Mouse (Mus musculus): ENCODE measurements at regions not wholly inside any gene's neighbourhood (a gene's known extent, or its start where the extent isn't known, plus 50 kb on each side); places are given as distances from the start of the nearest gene placed in this dataset.
"Not testable (repeated sequence)": the region's sequence is repeated elsewhere in the genome, so short reads cannot be mapped to it uniquely, and the experiment has no call there.

DNA sequence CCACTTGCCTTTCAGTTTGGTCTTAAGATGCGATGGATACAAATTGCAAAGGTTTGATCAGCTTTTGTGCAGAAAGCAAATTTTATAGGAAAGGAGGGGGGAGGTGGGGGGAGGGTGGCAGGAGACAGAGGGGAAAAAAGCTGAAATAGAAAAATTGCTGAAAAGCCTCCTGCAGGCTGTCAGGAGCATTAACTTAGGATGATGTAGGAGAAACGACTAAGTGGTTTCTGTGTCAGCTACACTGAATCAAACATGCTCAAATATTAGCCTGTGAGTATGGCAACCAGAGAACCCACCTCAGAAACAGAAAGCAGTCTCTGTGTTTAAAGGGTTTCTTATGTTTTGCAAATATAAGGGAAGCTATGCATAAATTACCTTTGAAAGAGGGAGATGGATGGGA lies 819.6 kb downstream of the Gm9195 start:
- in situ Hi-C loops (cut with MboI; ENCODE audit: unreplicated experiment in 2 of 2), result loop anchor here in 1 of 2 experiments (5.0 to 25.0 kb wide), 2 partner anchors 775 to 985 kb away; no protein-coding TSS in a partner anchor

DNA sequence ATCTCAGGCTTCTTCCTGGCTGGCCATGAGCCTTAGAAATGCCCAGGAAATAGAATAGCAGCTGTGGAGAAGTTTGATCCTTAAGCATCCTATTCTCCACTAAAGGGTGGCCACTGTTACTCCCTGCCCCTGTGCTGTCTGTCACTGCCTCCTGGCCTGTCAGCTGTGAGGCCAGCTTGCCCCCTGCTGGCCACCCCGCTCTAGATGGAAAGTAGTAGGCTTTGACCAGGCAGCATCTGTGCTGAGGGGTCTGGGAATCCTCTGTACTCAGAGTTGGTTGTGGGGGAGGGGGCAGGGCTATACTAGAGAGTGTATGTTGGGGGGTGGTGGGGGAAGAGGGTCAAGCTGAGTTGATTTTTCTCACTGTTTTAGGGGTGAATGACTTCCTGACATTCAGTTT lies 821.2 kb downstream of the Gm9195 start:
- in situ Hi-C loops (cut with MboI; ENCODE audit: unreplicated experiment in 2 of 2), result loop anchor here in 1 of 2 experiments (5.0 to 25.0 kb wide), 2 partner anchors 773 to 983 kb away; no protein-coding TSS in a partner anchor

DNA sequence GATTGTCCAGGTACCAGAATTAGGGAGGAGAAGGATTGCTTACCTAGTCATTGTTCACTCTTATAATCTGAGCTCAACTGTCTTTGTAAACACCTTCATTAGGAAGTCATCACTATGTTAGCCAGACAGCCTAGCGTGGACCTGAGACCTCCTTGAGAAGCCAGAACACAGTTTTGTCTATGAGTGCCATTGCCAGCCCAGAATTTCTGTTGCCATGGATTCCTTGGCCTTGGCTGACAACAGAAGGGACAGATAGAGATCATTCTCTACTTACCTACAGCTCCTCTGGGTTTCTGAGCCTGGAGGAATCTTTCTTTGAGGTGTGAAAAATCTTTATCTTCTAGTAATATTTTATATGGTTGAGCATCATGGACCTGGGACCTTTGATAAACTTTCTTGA lies 825.0 kb downstream of the Gm9195 start:
- in situ Hi-C loops (cut with MboI; ENCODE audit: unreplicated experiment in 2 of 2), result loop anchor here (5.0 to 25.0 kb wide), 4 partner anchors 769 to 979 kb away; no protein-coding TSS in a partner anchor

DNA sequence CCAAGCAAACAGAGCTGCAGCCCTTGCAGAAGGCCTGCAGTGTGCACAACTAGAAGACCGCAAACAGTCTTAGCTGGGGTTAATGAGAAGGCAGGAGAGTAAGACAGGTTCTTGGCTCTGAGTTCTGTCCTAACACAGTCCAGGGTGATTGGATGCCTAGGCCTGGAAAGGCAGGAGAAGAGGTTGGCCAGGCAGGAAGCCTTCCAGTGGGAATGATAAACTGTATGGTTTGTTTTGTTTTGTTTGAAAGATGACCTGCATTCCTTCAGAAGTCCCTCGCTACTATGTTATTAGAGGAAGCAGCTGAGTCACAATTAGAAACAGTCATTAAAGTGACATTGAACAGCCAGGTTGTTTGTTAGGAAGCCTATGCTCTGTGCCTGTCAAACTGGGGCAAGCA lies 831.5 kb downstream of the Gm9195 start:
- in situ Hi-C loops (cut with MboI; ENCODE audit: unreplicated experiment in 2 of 2), result loop anchor here (10.0 to 25.0 kb wide), 2 partner anchors 965 to 973 kb away; no protein-coding TSS in a partner anchor

DNA sequence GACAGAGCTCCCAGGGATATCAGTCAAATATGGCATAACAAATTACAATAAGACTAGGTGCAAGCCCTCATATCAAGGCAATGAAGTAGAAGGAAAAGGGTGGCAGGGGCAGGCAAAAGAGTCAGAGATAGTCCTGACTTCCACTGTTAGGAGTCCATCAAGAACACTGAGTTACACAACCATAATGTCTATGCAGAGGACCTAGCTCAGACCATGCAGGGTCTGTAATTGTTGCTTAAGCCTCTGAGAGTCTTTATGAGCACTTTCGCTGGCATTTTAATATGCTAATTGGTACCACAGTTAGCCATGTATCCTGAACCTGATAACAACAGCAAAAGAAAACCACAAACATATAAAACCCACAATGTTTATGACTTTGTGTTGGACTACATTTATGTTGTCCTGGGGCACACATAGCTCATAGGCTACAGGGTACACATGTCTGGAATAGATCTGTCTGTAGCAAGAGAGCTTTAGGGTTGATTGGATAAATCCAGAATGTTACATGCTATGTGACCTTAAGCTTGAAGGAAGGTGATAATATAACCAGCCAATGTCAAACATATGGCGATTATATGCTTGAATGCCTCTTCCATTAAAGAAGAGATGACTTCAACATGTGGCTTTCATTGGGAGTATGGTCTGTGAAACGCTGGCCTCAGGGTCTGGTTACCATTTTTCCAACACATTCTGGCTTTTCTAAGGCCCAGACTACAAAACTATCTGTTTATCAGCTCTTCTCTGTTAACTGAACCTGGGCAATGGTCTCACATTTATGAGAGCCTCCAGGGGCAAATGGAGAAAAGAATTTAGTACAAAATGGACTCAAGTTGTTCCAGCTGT lies 836.6 kb downstream of the Gm9195 start:
- in situ Hi-C loops (cut with MboI; ENCODE audit: unreplicated experiment in 2 of 2), result loop anchor here in 1 of 2 experiments (25.0 kb wide), 1 partner anchor 968 kb away; no protein-coding TSS in a partner anchor

DNA sequence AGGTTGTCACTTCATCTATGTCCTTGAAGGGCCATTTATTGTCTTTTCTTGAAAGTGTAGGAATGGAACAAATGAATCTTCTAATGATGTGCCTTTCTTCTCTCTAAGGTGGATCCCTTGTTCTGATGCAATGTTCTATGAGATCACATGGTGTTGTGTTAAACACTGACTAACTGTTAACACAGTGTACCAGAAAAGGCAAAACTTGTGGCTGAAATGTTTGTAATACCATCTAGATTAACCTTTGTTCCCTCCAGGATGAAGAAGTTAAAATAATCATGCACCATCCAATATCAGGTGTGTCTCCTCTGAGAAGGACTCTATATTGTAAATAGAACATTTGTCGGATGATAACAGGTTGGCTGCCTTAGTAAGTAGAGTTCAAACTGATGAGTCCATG lies 849.1 kb downstream of the Gm9195 start:
- in situ Hi-C loops (cut with MboI; ENCODE audit: unreplicated experiment in 2 of 2), result no loop called here

DNA sequence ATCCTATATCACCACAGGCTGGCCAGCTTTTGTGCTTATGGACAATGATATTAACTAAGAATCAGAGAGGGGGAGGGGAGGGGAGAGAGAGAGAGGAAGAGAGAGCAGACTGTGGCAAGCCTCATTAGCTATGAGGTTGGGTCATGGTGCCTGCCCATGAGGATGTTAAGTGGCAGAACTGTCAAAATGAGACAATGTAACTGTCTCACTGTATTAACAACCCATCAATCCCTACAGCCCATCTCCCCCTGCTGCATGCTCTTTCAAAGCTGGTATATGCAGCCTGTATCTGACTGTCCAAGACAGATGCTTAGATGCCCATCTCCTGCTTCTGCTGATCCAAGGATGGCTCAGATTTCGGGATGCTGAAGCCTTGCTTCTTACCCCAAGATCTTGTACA lies 852.6 kb downstream of the Gm9195 start:
- in situ Hi-C loops (cut with MboI; ENCODE audit: unreplicated experiment in 2 of 2), result no loop called here

DNA sequence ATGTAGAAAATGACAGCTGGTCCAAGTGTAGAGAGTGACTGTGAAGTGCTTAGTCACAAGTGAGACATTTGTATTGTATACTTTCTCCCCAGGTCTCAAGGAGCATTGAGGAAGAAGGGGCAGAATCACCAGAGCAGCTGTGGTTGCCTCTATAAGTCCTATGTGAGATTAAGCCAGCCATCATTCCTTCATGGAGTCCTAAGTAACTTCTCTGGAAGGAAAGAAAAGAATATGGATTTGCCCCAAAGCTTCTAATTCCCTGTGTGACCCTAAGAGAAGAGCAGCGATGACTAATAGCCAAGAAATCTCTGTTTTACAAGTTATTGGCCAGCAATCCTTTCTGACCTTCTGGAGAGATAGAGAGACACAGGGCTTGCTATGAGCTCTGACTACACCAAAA lies 856.5 kb downstream of the Gm9195 start:
- in situ Hi-C loops (cut with MboI; ENCODE audit: unreplicated experiment in 2 of 2), result no loop called here

DNA sequence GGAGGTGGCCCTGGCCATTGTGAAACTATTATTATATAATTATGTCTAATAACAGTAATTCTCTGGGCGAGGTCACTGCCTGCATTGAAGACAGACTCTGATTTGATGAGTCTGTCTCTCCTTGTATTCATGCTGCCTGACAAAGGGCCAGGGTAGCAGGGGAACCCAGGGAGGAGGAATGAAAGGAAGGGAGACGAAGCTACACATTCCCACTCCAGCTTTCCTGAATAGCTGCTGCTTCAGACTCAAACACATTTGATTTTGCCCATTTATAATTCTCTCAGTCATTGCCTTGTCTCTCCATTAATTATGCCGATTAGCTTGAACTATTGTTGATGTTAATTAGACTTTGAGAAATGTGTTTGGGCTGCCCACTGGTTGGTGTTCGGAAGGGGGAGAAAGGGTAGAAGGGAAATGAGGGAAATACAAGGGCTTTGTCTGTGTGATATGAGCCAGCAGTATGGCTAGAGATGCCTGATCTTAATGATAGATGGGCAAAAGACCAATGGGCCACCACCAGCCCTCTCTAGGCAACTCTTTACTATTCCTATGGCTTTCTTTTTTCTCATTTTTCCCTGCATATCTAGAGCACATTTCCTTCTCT lies 881.8 kb downstream of the Gm9195 start:
- in situ Hi-C loops (cut with MboI; ENCODE audit: unreplicated experiment in 2 of 2), result no loop called here

DNA sequence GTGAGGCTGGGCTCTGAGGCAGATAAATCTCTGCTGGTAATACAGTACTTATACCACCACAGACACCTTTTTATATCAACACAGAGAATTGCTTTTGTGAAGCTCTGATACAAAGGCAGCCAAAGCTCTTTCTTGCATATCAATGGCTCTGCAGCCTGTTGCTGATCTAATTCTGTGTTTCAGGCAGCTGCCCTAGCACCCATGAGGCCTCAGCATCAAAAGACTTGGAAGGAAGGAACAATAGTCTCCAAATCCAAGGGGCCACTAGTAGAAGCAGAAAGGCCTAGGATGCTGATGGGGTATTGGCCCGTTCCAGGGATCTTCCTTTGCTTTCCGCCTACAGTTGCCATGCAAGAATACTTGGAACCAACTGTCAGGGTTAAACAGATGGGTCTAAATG lies 887.9 kb downstream of the Gm9195 start:
- in situ Hi-C loops (cut with MboI; ENCODE audit: unreplicated experiment in 2 of 2), result no loop called here

DNA sequence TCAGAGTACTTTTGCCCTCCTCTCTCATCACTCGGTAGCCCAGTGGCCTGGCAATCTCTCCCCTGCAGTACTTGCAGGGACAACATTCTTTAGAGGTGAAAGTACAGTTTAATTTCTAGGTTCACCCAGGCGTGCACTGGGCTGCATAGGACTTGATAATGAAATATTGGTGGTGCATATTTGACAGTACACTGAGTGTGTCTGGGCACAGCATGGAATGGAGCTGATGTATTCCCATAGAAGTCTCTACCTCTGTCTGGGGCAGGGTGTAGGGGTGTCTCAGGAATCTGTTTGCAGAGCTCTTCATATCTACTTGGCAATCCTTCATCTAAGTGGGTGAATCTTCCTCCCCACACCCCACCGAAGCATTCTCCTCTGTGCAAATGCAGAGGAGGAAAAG lies 893.8 kb downstream of the Gm9195 start:
- in situ Hi-C loops (cut with MboI; ENCODE audit: unreplicated experiment in 2 of 2), result no loop called here

DNA sequence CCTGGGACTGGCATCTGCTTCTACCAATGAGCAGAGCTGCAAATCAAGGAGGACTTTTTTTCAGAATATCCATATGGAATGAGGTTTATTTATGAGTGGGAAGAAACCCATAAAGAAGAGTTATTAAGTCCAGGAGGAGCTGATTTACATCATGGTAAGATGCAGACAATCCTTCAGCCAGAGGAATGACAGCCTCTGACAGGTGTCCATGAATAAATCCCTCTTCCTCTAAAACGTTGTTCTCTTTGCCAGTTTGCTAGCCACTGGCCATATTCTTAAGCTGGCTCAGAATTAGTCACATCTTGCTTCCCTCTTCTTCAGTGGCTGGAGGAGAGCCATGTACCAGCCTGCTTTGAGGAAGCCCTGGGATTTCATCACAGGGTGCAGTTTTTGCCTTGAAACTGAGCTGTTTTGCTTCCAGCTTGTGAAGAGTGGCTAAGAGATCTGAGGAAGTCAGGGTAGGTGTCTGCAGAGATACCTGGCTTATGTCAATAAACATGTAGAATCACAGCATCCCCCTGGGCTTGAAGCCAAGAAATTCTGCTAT lies 902.9 kb downstream of the Gm9195 start:
- in situ Hi-C loops (cut with MboI; ENCODE audit: unreplicated experiment in 2 of 2), result no loop called here

DNA sequence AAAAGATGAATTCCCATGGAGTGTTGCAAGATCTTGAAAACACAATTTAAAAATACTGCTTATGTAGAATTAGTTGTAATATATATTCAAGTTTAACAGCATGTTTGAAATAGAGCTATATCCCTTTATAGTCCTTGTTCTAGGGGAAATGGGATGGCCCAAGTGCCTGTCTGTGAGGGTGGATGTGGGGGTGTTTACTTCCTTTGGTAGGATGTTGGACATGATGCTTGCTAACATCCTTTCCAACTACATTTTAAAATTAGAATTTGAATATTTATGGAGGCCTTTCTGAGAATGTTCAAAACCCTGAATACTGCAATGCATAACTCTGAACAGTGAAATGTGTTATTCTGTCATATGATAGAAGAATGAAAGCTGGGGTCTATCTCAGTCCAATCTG lies 903.6 kb downstream of the Gm9195 start:
- in situ Hi-C loops (cut with MboI; ENCODE audit: unreplicated experiment in 2 of 2), result no loop called here

DNA sequence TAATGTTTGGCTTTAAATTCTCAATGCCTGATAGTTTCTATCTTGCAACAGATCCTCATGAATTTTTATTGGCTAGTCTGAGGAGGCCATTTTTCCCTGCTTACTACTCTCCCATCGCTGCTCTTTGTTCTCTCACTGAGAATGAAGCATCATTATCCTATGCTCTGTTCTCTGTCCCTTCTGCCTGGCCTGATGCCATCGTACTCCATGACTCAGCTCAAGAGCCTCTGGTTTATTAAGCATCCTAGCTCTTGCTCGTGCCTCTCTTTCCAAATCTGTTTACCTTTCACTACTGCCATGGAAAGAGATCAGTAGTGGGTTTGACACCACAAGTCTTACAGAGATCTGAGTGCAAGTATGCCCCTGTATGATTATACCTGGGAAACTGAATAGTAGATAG lies 926.8 kb downstream of the Gm9195 start:
- in situ Hi-C loops (cut with MboI; ENCODE audit: unreplicated experiment in 2 of 2), result no loop called here

DNA sequence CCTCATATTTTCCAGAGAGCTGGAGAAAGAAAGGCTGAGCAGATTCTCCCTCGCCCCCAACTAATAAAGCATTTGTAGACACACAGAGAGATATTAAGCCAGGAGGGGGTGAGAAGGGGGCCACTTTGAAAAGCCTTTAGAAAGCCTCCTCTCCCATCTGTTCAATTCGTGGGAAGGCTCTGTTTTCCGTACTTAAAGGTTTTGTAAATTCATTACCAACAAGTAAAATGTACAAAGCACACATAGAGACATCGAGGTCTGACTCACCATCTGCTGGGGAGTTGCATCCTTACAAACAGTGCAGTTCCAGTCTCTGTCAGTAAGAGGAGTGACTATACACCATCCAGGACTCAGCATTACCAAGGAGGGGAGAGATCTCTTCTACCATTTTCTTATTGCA lies 929.7 kb downstream of the Gm9195 start:
- in situ Hi-C loops (cut with MboI; ENCODE audit: unreplicated experiment in 2 of 2), result no loop called here

DNA sequence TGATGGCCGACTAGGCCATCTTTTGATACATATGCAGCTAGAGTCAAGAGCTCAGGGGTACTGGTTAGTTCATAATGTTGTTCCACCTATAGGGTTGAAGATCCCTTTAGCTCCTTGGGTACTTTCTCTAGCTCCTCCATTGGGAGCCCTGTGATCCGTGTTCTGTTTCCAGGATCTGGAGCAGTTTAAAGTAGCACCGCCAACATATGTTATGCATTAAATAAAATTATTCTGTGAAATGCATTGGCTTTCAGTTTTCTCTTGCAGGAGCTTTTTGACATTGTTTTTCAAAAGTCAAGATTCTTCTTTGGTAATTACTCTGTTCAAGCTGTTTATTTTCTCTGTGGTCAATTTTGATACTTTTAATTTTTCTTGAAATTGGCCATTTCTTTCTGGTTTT lies 937.3 kb downstream of the Gm9195 start:
- in situ Hi-C loops (cut with MboI; ENCODE audit: unreplicated experiment in 2 of 2), result not testable (repeated sequence)

DNA sequence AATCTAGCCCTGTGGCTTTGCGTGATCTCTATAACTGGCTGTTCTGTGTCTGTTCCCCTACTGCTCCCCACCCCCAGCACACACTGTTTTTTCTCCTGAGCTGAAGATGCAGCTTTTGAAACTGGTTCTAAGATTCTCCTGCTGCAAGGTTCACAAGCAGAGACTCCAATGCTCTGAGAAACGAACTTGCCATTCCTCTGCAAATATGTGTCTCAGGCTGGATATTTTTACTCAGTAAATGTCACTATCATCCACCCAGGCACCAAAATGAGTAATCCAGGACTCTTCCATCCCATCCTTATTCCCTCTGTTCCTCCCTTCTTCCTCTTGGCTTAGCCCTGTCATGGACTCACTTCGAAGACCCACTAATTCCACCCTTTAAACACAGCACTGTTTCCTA lies 943.9 kb upstream of the Fam160b2 start:
- in situ Hi-C loops (cut with MboI; ENCODE audit: unreplicated experiment in 2 of 2), result no loop called here

DNA sequence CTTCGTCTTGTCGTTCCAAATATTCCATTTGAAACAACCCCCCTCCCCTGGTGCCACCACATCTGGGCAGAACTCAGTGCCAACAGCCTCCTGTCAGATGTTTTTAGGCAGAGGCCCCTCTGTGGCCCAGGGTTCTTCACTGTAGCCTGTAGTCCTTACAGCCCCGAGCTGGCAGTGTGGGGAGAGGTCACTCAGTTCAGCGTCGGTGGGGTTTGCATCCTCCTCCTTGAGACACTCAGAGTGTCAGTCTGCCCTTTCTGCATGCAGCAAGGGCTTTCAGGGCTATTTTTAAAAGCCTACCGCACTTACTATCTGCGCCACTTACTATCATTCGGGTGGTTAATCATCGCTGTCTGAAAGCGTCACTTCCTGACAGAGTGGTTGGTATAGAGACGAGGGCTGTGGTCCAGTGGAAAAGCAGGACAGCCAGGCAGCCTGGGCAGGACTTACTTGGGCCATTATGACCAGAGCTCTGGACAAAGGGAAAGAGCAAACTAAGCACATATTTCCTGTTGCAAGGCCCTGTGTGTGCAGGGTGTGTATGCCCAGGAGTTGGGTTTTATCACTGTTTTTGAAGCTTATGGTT lies 932.5 kb upstream of the Fam160b2 start:
- in situ Hi-C loops (cut with MboI; ENCODE audit: unreplicated experiment in 2 of 2), result no loop called here

DNA sequence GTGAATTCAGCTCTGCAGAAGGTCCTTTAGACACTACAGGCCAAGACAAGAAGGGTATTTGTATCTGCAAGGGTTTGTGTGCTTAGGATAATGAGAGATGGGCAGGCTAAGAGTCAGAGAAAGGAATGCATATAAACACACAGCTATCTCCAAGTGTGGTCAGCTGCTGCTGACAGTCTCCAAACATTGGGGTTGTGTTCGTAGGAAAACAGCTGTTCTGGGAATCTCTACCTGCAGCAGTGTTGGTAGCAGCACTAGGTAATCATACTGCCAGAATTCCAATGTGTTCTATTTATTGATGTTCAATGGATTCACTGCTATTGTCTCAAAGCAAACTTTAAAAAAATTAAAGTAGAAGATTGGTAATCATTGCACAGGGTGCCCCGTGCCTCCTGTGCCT lies 931.7 kb upstream of the Fam160b2 start:
- in situ Hi-C loops (cut with MboI; ENCODE audit: unreplicated experiment in 2 of 2), result no loop called here

DNA sequence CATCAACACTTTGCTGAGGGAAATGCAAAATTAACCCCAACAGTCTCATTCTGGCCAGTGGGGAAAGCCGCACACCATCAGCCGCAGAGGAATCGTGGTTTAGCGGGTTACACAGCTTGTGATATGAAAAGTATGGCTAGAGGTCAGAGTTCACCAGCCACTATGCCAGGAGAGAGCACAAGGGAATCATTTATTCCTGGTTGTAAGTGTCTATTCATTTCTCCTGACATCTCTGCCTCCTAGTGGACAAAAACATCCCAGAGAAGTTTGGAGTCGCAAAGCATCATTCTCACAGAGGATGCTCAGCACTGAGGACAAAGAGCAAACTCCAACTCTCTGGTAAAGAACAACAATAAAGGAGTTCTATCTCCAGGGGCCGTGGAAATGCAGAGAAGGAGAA lies 930.8 kb upstream of the Fam160b2 start:
- in situ Hi-C loops (cut with MboI; ENCODE audit: unreplicated experiment in 2 of 2), result no loop called here

DNA sequence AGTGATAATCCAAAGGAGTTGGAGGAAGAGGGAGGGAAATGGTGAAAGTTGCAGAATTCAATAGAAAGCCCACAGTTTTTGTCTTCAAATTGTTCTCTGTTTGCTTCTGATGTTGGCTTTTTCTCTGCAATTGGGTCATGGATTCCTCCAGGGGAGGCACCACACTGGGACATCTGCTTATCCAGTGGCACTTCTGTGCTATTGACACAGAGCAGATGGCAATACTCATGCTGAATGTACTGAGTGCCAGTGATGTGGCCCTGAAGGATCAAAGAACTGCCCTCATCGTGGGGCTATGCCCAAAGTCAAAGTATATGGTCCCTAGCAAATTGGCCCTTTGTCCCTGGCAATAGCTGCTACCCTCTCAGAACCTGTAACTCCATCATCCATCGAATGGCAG lies 918.9 kb upstream of the Fam160b2 start:
- in situ Hi-C loops (cut with MboI; ENCODE audit: unreplicated experiment in 2 of 2), result loop anchor here in 1 of 2 experiments (25.0 kb wide), 1 partner anchor 731 kb away; no protein-coding TSS in a partner anchor

Measured in v-Abl transformed pro-B cells (cell line).